Mouse (Mus musculus) heart, embryonic 13.5 days (tissue): ENCODE data around the gene Klhl28. TPM values are rescaled to one million over a fixed set of nuclear protein-coding genes. Genes with fewer than 3 reads are reported as not detected.

Experiments used
- ATAC-seq: fragments of 200-750 bp; cut with Nextera tagmentation; 2 replicates; pipeline ENCODE4 v1.8.0; 2017; ENCODE audit warnings: moderate TSS enrichment; ENCODE audit not compliant: insufficient number of reproducible peaks, low FRiP score, low TSS enrichment; ENCODE audit errors: extremely low read depth
- H3K27ac ChIP-seq: fragments of 300-500 bp; sonication (generic); replicated peaks from 2 replicates; pipeline ENCODE4 v1.5.1; 2015; ENCODE audit warnings: moderate library complexity, mild to moderate bottlenecking, inconsistent platforms
- H3K27me3 ChIP-seq: fragments of 300-500 bp; sonication (generic); replicated peaks from 2 replicates; pipeline ENCODE4 v1.6.1; 2015; ENCODE audit warnings: mild to moderate bottlenecking, inconsistent platforms
- H3K36me3 ChIP-seq: fragments of 300-500 bp; sonication (generic); 2 replicates; pipeline ENCODE4 v1.6.1; 2015; ENCODE audit warnings: mild to moderate bottlenecking, inconsistent platforms
- H3K4me1 ChIP-seq: fragments of 300-500 bp; sonication (generic); 2 replicates; pipeline ENCODE4 v1.6.1; 2015; ENCODE audit warnings: inconsistent platforms
- H3K4me2 ChIP-seq: fragments of 300-500 bp; sonication (generic); 2 replicates; pipeline ENCODE4 v1.6.1; 2015; ENCODE audit warnings: inconsistent platforms, mild to moderate bottlenecking, moderate library complexity
- H3K4me3 ChIP-seq: fragments of 300-500 bp; sonication (generic); 2 replicates; pipeline ENCODE4 v1.5.1; 2015; ENCODE audit warnings: moderate library complexity, mild to moderate bottlenecking, inconsistent platforms
- H3K9ac ChIP-seq: fragments of 300-500 bp; sonication (generic); 2 replicates; pipeline ENCODE4 v1.6.1; 2015; ENCODE audit warnings: inconsistent platforms, mild to moderate bottlenecking, moderate library complexity
- H3K9me3 ChIP-seq: fragments of 300-500 bp; sonication (generic); 2 replicates; pipeline ENCODE4 v1.6.1; 2016; ENCODE audit warnings: inconsistent platforms
- WGBS: fragments of 180-500 bp; shearing (Covaris S2); methylation state at CpG from one replicate; pipeline ENCODE4 v1.1.7; 2015; ENCODE audit warnings: mixed read lengths; 5-methylcytosine and 5-hydroxymethylcytosine counted together
- polyA plus RNA-seq: library from polyadenylated mRNA; unstranded; fragments of >200 nt; fragmentation: Nextera tagmentation; extraction: Ambion mirVana; gene quantifications from 2 replicates; pipeline ENCODE4 v1.2.1, GENCODE M21; 2015

Klhl28 gene
- polyA plus RNA-seq, 1 experiment from 2014 or later: 8.7 TPM

GRCm38 (mm10) chr12:64964560-64964959 lies 774 bp downstream of the Klhl28 start:
- no peaks in the 10 kb centered on the region for H3K9me3 ChIP-seq
- no peaks in the 10 kb centered on the region for H3K27me3 ChIP-seq
- H3K4me1 ChIP-seq: peaks cover 42% of the 10 kb centered on the region
- H3K27ac ChIP-seq: peak overlapping the region; percentile 81
- H3K9ac ChIP-seq: peak overlapping the region; percentile 84
- H3K4me2 ChIP-seq: peak overlapping the region; percentile 81
- 7% methylated on average over 4 of the region's 4 CpGs for WGBS
- peak overlapping the region; percentile 96 for H3K4me3 ChIP-seq
- ATAC-seq: no peak
- no peaks in the 10 kb centered on the region for H3K36me3 ChIP-seq

GRCm38 (mm10) chr12:64937493-64937892 lies 27.8 kb downstream of the Klhl28 start:
- H3K4me2 ChIP-seq: no peak overlapping the region
- WGBS: 78% methylated on average over 2 of the region's 2 CpGs

GRCm38 (mm10) chr12:64917578-64918471 lies 47.5 kb downstream of the Klhl28 start, which contains the start of gene Gm527:
TSS of gene Gm527 (plus strand) at chr12:64917906.
- H3K27me3 ChIP-seq: peaks cover 4% of the 10 kb centered on the region; the same call in 1 of the 2 replicates
- peak within 1 kb of the TSS; percentile 76 for H3K27ac ChIP-seq
- peak; percentile 100 for ATAC-seq
- peak within 1 kb of the TSS; percentile 88 for H3K4me3 ChIP-seq
- no peaks in the 10 kb centered on the region for H3K9me3 ChIP-seq
- peaks cover 14% of the 10 kb centered on the region; the same call in 1 of the 2 replicates for H3K36me3 ChIP-seq
- peaks cover 10% of the 10 kb centered on the region; the same call in 1 of the 2 replicates for H3K4me1 ChIP-seq
- H3K9ac ChIP-seq: peak within 1 kb of the TSS; percentile 95
- peak within 1 kb of the TSS; percentile 88 for H3K4me2 ChIP-seq
- under 1% methylated on average over 83 of the region's 93 CpGs for WGBS

More at GRCm38 (mm10) chr12:64937493-64937892, 27.8 kb downstream of the Klhl28 start:
- H3K36me3 ChIP-seq: peaks cover 14% of the 10 kb centered on the region
- H3K27me3 ChIP-seq: no peaks in the 10 kb centered on the region
- H3K9ac ChIP-seq: no peak overlapping the region
- no peak overlapping the region for H3K4me3 ChIP-seq
- no peak for ATAC-seq
- H3K27ac ChIP-seq: no peak overlapping the region
- H3K9me3 ChIP-seq: no peaks in the 10 kb centered on the region
- no peaks in the 10 kb centered on the region for H3K4me1 ChIP-seq

GRCm38 (mm10) chr12:64916735-64917134 lies 48.6 kb downstream of the Klhl28 start:
- peaks cover 4% of the 10 kb centered on the region; the same call in 1 of the 2 replicates for H3K27me3 ChIP-seq
- ATAC-seq: no peak
- H3K9ac ChIP-seq: no peak overlapping the region
- H3K4me3 ChIP-seq: no peak overlapping the region
- H3K4me1 ChIP-seq: peaks cover 10% of the 10 kb centered on the region; the same call in 1 of the 2 replicates
- peaks cover 7% of the 10 kb centered on the region; the same call in 1 of the 2 replicates for H3K36me3 ChIP-seq
- H3K9me3 ChIP-seq: no peaks in the 10 kb centered on the region
- H3K4me2 ChIP-seq: no peak overlapping the region; the same call in 1 of the 2 replicates
- no peak overlapping the region for H3K27ac ChIP-seq

GRCm38 (mm10) chr12:64912996-64913395 lies 52.3 kb downstream of the Klhl28 start:
- WGBS: 57% methylated on average over 6 of the region's 6 CpGs
- no peak for ATAC-seq
- H3K4me2 ChIP-seq: no peak overlapping the region
- H3K27me3 ChIP-seq: peaks cover 4% of the 10 kb centered on the region; the same call in 1 of the 2 replicates
- H3K9ac ChIP-seq: no peak overlapping the region
- H3K9me3 ChIP-seq: no peaks in the 10 kb centered on the region
- no peak overlapping the region for H3K27ac ChIP-seq
- no peaks in the 10 kb centered on the region for H3K36me3 ChIP-seq
- H3K4me3 ChIP-seq: no peak overlapping the region
- 0 out of 2 replicates have a peak, but pooled peaks cover 5% of the 10 kb centered on the region for H3K4me1 ChIP-seq

GRCm38 (mm10) chr12:64903186-64903585 lies 62.1 kb downstream of the Klhl28 start:
- Histone ChIP-seq H3K4me2 (no peak overlapping the region), H3K27me3 (no peaks in the 10 kb centered on the region), H3K4me1 (peaks cover 16% of the 10 kb centered on the region), H3K9ac (no peak overlapping the region), H3K9me3 (no peaks in the 10 kb centered on the region), H3K27ac (0 out of 2 replicates have a peak overlapping the region, but pooled peaks have one; percentile 13), H3K4me3 (no peak overlapping the region), H3K36me3 (no peaks in the 10 kb centered on the region)
- WGBS: 62% methylated on average over 8 of the region's 8 CpGs
- no peak for ATAC-seq

- WGBS: 31% methylated on average over 8 of the region's 8 CpGs
- H3K27ac ChIP-seq: 0 out of 2 replicates have a peak overlapping the region, but pooled peaks have one; percentile 20
- ATAC-seq: no peak
These were observed 62.8 kb downstream of the Klhl28 start for GRCm38 (mm10) chr12:64902506-64902905.

GRCm38 (mm10) chr12:64897060-64897730 lies 68.1 kb downstream of the Klhl28 start:
- no peak overlapping the region for H3K9ac ChIP-seq
- no peak overlapping the region for H3K27ac ChIP-seq
- no peaks in the 10 kb centered on the region for H3K9me3 ChIP-seq
- H3K4me1 ChIP-seq: peaks cover 2% of the 10 kb centered on the region
- H3K36me3 ChIP-seq: no peaks in the 10 kb centered on the region
- no peak overlapping the region for H3K4me2 ChIP-seq
- ATAC-seq: no peak
- no peaks in the 10 kb centered on the region for H3K27me3 ChIP-seq
- WGBS: 34% methylated on average over 4 of the region's 4 CpGs
- no peak overlapping the region for H3K4me3 ChIP-seq

More at GRCm38 (mm10) chr12:64902506-64902905, 62.8 kb downstream of the Klhl28 start:
- peak overlapping the region; percentile 36; the same call in 1 of the 2 replicates for H3K4me2 ChIP-seq
- no peaks in the 10 kb centered on the region for H3K36me3 ChIP-seq
- no peaks in the 10 kb centered on the region for H3K27me3 ChIP-seq
- H3K4me3 ChIP-seq: no peak overlapping the region
- H3K9ac ChIP-seq: no peak overlapping the region
- no peaks in the 10 kb centered on the region for H3K9me3 ChIP-seq
- peaks cover 16% of the 10 kb centered on the region for H3K4me1 ChIP-seq

Other genes starting within 250 kb of the Klhl28 start
- gene Gm527, start 47.6 kb downstream of the Klhl28 start, polyA plus RNA-seq: 2.3 and 2.5 TPM in 2 replicates
- 15.3 and 17.2 TPM in 2 replicates for gene Togaram1, start 270 bp upstream of the Klhl28 start, polyA plus RNA-seq
- gene Prpf39, start 70.8 kb upstream of the Klhl28 start, polyA plus RNA-seq: 28.1 and 31.8 TPM in 2 replicates
- 476 and 518 TPM in 2 replicates for gene Fkbp3, start 108.5 kb upstream of the Klhl28 start, polyA plus RNA-seq
- gene Fancm, start 110.1 kb upstream of the Klhl28 start, polyA plus RNA-seq: 5.9 and 6.1 TPM in 2 replicates
- gene Mis18bp1, start 207.1 kb upstream of the Klhl28 start, polyA plus RNA-seq: 34.6 and 35.1 TPM in 2 replicates